Mouse (Mus musculus) ovary, postnatal 36 days (tissue): ENCODE data around the gene Mapkapk3.

ENCODE experiments used
- DNase-seq: peaks from one replicate; pipeline ENCODE4 v3.0.0; 2022; ENCODE audit warnings: low spot score, mixed read lengths

Mapkapk3 gene

DNA sequence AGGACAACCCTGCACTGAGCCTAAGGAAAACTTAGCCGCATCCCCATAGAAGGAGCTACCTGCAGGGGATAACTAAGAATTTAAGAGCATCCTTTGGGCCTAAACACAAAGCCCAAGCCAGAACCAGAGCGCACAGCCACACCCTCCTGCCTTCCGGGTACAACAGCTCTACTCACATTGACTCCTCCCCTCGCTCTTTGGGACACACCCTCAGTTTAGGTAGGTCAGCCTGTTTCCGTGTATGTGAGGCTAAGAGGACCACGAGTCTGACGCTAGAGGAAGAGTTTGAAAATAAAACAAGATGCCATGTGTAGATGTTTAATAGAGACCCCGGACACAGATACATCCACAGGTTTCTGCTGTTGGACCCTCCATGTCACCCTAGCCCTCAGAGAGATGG, 966 bp downstream of the Mapkapk3 start:
- no peak for DNase-seq

DNA sequence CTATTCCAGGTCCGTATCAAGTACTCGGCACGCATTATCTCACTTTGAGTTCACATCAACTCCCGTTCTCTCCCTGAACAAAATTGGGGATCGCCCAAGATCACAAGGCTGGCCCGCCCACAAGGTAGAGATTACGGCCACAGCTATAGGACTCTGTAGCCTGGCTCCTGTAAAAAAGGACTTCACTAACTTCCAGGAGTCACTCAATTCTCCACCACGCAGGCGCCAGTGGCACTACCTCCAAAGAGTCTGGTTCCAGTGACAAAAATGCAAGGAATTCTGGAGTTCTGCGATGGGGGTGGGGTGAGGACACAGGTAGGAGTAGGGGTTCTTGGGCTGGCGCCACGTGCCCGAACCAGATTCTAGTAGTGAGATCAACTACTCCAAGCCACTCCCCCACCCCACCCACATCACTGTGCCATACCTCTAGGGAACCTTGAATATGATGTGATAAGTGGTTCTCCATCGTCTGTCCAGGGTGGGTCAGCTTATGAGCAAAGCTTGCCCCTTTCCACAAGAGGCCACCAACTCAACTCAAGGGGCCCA, 1.5 kb downstream of the Mapkapk3 start:
- no peak for DNase-seq

DNA sequence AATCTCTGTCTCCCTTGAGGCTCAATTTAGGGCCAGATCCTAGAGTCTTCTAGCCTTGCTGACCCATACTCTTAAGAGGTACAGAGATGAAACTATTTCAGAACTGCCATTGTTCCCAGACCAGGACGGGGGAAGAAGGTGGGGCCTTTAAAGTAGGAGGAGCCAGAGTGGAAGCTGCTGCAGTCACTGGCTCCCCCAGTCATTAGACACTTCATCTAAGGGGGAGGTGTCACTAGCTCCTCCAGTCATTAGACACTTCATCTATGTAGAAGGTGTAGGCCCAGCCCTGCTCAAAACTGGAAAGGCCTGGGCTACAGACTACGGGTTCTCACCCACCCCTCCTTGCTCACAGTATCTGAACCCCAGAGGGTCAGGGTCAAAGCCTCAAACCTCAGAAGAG, 2.4 kb downstream of the Mapkapk3 start:
- no peak for DNase-seq

DNA sequence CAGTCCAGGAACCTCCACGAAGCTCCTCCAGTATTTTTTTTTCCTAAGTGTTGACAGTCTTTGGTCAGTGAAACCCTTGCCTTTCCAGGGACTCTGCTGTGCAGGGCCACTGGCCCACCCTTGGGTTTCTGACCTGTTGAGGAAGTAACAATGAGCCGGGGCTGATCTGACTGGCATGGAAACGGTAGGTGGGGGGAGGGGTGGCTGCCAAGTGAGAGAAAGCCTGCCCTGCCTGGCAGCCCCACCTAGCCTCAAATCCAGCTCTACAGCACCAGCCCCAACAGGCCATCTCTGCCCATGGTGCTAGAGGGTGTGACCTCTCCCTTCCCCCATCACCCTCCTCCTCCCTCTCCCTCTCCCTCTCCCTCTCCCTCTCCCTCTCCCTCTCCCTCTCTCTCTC, 4.7 kb downstream of the Mapkapk3 start:
- no peak for DNase-seq

DNA sequence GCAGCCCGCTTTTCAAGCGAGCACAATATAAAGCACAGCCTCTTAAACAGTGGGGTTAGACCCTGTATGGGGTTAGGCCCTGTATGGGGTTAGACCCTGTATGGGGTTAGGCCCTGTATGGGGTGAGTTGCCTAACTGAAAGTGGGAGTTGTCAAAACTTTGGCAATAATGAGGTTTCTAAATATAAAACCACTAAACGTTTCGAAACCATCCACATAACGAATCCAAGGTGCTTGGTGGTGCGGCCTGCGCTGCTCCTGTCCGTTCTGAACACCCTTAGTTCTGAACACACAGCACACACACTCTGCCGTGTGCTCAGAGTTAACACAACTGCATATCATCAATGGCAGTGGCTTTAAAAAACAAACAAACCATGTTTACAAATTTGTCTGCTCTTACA, 6.7 kb downstream of the Mapkapk3 start:
- DNase-seq = no peak

DNA sequence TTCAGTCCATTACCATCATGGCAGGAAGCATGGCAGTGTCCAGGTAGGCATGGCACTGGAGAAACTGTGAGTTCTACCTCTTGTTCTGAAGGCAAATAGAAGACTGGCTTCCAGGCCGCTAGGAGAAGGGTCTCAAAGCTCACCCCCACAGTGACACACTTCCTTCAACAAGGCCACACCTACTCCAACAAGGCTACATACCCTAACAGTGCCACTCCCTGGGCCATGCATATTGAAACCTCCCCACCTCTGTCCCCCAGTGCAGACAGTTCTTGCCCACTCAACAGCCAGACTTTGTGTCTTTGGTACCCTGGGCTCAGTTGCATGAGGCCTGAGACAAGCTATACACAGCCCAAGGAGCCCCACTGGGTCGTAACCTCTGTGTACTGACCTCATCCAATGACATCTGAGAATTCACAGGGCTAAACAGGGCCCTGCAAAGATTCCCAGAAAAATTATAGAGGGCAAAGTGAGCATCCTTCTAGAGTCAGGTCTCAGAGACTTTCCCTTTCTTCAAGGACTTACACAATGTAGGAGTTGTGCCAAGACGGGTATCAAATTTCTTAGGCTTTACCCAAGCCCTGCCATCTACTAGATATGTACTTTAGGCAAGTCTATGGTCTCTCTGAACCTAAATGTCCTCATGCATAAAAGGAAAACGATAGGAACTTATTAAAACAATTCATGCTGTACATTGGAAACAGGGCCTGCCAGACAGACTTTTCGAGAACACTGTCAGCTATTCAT, 8.3 kb downstream of the Mapkapk3 start:
- no peak for DNase-seq

DNA sequence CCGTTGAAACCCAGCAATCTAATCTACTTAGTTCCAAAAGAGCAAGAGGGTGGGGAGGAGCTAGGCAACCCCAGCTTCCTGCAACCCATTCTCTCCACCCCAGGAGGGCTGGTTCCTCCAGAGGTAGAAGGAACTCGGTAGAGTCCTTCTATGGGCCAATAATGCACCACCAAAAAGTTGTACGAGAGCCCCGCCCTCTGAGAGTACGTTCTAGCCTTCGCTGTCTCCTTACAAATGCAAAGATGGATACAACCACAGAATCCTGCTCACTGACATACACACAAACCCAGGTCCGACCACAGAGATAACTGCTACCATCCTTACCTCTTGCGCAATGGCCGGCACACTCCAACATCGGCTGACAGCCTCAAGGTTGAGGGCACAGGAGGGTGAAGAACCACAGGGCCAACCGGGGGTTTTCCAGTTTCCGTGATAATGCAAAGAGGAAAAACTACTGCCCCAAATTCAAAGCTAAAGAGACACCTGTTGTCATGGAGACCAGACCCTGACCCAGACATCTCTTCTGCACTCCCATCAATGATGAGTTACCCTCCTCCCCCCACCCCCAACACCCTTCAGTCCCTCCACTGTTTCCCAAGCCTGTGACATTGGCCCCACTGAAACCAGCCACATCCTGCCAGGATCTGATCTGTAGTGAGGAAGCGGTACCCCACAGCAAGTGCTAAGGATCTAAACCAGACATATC, 9.2 kb downstream of the Mapkapk3 start:
- DNase-seq = no peak

DNA sequence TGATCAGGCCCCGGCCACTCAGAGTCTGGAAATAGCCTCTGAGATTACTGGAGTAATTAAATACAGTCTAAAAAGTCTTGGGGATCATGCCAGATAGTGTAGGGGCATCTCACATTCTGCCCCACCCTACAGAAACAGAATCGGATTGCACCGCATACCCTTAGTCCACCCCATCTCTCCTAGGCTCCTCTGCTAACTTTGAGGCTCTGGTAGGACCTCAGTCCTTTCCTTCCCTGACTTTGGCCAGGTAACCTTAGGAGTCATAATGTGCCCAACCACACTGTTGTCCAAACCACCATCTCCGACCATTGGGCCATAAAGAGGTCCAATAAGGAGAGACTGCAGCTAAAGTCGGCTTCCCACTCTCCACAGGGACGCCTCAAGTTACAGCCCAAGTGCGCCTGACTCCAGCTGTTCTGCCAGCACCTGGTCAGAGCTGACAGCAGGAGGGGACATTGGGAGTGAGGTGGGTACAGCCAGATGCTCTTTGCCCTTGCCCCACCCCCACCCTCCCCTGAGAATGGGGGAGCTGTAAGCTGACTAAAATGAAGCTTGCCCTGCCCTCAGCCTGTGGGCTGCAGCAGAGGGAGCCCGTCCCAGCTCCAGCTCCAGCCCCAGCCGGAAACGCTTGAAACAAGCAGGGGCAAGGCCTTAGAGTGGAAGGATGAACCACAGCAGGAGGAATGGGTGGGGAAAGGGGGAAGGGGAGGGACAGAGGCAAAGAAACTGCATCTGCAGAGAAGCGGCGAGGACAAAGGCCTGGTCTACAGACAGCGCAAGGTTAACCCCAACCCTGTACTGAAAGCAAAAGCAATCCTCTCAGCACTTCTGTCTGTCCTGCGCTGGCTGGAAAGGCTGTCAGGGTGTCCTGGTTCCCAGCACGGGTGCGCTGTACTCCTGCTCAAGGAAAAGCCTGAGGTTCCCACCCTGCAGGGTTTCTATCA, 10.0 kb downstream of the Mapkapk3 start:
- no peak for DNase-seq

DNA sequence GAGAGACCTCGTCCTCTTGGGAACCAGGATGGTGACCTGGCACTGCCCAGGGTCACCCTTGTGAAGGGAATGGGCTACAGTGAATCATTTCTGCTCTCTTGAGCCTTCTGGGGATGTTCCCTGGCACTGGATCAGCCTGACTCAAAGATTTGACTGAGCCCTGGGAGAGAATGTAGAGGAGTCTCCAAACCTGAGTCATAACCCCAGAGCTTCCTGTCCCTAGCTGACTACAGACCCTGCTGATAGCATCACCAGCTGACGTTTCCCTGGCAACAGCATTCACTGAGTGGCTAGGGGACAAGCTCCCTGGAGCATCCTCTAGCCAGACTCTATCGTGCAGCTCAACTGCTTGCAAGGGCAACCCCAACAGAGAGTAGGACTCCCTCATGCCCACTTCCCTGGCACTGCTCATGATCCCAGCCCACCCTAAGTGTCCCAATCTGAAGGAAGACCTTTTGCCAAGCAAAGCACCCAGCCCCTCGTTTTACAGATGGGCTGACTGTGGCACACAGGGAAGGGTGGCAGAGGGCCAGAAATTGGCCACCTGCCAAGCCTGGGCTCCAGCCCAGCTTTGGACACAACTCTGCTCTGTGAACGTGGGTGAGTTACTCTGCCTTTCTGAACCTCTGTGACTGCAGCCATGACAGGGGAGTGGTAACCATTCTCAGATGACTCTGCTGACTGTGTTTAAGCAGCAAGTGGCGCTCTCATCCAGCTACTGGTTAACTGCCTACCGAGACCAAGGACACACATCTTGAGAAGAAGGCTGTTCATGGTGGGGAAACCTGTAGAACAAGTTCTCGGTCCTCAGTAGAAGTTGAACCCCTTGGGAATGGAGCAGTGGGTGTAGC, 10.9 kb downstream of the Mapkapk3 start:
- no peak for DNase-seq

DNA sequence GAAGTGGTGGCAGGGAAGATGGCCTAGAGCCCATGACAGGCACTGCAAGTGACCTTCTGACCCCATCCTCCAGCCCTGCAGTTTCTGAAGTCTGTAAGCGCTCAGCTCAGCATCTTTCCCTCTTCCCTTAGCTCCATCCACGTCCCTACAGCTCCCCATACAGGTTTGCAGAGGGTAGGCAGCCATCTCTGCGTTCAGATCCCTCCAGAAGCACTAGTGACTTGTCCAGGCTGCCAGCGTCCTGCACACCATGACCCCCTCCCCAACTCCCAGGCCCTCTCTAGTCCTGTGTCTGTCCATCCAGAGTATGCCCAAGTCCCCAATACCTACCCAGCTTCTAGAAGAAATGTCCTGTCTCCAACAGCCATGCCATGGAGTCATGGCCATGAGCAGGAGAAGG, 11.6 kb downstream of the Mapkapk3 start:
- no peak for DNase-seq

DNA sequence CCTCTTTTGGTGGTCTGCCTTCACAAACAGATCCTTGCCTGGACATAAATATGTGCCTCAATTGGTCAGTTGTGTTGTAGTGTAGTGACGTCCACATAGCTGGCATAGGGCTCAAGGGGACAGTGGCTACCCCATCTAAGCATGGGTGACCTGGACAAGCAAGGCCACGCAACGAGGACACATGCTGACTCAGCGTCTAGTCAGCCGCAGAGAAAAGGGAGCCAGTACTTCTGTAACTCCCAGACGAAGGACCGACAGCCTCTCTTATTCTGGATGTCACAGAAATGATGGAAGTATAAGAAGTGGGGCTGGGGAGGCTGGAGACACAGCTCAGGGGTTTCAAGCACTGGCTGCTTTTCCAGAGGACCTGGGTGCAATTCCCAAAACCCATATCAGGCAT, 12.1 kb downstream of the Mapkapk3 start:
- DNase-seq = no peak

DNA sequence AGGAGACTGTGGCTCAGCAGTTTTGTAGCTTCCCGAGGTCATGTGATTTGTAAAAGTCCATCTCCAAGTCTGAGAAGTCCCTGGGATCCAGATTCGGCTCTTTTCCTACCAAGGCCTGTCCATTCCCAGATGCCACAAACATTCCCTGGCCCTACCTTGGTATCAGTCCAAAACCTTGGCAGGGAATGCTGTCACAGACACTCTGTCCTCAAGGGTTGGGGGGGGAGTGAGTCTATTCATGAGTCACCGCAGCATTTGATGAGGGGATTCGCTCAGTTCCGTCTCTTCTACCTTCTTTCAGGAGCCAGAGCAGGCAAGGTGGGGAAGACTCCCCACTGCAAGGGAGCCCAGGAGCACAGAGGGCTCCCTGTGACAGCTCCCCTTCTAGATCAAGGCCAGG, 14.0 kb downstream of the Mapkapk3 start:
- no peak for DNase-seq

DNA sequence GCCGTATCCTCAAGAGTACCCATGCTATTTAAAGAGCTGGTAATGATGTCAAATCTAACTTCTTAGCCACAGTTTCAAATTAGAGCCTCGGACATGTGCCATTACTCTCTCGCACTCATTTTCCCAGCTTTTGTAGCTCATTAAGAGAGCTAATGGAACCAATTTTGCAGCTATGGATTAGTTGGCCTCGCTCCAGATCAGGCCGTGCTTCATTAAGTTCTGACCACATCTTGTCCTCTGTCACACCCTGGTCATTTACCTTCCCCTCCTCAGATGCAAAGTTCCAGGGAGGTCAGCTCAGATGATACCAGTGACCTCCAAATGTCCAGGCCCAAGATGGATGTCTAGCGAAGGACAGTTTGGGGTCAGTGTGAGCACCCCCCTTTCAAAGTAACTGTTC, 14.9 kb downstream of the Mapkapk3 start:
- no peak for DNase-seq

DNA sequence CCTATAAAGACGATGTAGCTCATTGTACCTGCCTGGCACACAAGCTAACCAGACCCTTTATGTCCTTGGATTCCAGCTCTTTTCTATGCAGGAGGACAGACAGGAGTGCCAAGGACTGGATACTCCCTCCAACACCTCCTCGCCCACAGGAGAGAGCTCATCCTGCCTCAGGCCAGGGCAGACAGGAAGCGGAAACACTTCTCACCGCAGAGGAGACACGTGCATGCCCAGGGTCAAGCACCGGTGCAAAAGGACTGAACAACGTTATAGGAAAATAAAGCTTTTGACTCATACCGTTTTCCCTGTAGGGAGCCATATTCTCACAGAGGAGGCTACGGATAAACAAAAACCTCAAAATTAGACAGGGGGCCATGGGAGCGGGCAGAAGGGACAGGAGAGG, 16.5 kb downstream of the Mapkapk3 start:
- DNase-seq = no peak

DNA sequence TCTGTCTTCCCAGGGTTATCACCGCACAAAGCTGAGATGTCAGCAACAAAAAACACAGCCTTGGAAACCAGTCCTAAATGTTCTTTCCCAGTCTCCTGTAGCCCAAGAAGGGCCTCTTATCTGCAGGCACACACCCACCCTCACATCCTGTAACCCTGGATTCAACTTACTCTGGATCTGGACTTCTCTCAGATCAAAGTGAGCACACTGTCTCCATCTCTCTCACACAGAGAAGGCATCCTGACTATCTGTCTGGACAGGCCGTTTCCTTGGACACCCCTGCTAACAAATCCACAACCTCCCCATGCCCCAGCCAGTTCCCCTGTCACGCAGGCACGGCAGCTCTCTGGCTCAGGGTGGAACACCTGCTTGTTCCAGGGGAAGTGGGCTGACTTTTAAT, 17.4 kb downstream of the Mapkapk3 start:
- DNase-seq = no peak

DNA sequence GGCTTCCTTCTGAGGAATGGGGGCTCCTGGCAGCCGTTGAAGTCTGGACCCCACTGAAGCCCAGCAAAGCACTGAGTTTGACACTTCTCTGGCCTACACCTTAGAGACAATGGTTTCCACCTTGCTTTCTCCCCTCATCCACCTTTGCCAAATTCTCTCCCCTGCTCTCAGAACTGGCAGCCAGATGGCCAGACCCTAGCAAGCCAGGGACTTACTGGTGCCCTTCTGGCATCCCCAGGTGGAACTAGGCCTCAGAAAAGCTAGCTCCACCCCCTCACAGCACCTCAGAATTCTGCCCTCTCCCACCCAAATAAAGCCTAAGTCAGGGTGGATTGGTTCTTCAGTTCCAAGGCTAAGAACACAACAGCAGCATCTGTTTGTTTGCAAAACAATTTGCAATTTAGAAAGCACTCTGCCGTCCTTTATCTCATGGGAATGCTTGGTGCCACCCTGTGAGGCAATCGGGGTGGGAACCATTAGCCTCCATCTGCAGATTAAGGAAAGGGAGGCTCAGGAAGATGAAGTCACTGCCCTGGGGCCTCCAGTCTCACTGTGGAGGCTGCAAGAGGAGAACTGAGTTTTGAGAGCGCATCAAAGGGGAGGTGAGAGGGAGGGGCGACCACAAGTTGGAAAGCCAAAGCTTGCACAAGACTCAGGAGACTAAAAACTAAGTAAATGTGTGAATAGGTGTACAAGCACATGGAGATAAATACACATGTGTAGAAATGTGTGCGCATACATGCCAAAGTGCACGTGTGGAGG, 18.3 kb downstream of the Mapkapk3 start:
- DNase-seq = no peak

DNA sequence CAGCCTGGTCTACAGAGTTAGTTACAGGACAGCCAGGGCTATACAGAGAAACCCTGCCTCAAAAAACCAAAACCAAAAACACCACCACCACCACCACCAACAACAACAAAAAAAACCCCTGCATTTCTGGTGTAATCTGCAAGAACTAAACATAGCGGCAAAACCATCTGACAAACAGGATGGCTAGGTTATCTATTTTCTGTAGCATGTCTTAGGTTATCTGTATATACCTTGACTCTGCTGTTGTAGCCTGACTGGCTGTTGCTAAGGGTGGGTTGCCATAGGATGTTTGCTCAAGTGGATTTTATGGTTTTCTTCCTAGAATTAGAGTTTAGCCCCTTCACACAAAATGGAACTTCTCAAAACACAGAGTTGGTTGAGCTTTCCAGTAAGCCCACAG, 19.9 kb downstream of the Mapkapk3 start:
- no peak for DNase-seq

DNA sequence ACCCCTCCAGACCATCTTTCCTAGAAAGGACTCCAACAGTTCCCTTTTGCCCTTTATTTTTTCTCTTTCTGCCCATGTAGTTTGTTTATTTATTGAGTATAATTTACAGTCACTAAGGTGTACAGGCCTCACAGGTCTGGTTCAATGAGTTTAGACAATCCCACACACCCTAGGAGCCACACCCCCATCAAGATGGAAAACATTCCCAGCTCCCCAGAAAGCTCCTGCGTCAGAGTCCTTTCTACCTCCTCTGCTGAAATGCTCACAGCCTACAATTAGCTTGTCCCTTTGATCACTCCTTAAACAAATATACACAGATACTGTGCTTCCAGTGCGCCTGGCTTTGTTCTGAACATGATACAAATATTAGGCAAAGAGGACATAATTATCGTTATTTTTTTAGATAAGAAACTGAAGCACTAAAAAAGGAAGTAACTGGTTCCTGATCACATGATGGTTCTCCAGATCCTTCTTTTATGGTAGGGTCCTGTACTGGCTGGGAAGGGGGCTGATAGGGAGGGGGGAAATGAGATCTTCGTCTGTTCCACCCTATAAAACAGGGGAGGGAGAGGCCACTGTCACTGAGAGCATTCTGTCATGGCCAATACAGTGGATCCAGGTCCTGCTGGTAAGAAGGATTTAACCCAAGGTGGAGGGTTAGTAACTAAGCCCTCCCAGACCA, 21.8 kb downstream of the Mapkapk3 start:
- no peak for DNase-seq

DNA sequence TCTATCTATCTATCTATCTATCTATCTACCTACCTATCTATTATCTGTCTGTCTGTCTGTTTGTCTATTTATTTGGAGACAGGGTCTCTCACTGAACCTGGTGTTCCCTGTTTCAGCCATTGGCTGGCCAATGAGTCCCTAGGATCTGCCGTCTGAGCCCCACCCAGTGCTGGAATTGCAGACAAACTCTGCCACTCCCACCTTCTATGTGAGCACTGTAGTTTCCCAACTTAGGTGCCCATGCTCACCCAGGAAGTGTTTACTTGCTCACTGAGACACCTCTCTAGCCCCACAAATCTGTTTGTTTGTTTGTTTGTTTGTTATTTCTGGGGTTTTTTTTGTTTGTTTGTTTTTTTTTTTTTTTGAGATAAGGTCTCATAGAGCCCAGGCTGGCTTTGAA, 22.6 kb downstream of the Mapkapk3 start:
- no peak for DNase-seq

DNA sequence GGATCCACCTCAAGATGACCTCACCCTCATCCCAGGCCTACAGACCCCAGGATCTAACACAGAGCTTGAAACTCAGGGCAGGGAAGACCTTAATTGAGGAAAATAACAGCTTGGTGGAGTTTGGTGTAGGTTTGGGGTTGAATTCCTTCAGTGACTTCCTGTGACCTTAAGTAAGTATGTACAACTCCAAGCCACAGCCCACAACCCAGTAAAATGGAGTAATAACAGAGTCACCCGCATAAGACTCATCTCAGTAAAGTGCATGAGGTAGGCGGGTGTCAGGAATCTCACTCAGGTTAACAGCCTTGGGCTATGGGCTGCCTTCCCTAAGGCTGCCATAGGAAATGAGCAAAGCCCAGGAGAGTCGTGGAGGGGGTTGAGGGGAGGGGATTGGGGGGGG, 24.9 kb downstream of the Mapkapk3 start:
- no peak for DNase-seq
